Mouse (Mus musculus): ENCODE data around the gene Aox1.
A peak's percentile ranks its signal among the peaks of the same experiment; 100 is the strongest.

Aox1 gene

GRCm38 (mm10) chr1:58065151-58065550 lies 35.4 kb downstream of the Aox1 start:
- DNase-seq (ENCODE audit: low read depth, low spot score): no peak

GRCm38 (mm10) chr1:58065606-58066005 lies 35.9 kb downstream of the Aox1 start:
- DNase-seq (ENCODE audit: low read depth, low spot score): no peak

- DNase-seq (ENCODE audit: low read depth, low spot score): no peak
Observed at GRCm38 (mm10) chr1:58069181-58069580, 39.5 kb downstream of the Aox1 start.

DNA sequence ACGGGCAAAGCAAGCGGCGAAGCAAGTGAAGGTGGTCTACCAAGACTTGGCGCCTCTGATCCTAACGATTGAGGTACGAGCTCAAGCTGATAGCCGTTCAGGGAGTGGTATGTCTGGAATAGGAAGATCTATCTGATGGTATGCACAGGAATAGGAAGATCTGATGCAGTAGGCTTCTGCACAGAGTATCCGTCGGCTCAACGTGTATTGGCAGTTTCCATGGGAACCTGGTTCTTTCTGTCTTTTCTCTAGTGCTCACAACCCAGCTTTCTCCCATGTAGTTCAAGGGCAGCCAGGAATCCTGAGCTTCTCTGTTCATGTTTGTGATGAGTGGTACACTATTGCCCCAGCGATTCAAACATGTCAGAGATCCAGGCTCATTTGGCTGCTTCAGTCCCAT lies 40.4 kb downstream of the Aox1 start:
- DNase-seq (ENCODE audit: low read depth, low spot score): no peak

DNA sequence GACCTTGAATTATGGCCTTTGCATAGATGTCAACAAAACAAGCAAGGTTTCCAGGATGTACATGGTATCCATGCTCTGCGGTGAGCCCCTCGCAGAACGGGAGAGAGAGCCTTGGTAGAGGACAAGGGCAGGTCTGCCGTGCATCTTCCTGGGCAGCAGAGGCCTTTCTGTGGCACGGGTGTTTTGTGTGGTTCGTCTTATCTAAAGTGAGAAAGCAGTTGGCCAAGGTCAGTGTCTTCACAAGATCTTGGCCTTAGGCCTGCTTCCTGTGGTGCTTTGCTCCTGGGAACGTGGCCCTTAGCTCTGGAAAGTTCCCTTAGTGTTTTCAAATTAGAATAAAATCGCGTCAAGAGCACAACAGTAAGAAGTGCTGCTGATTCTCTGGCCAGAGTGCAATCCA lies 41.3 kb downstream of the Aox1 start:
- DNase-seq (ENCODE audit: low read depth, low spot score): no peak

DNA sequence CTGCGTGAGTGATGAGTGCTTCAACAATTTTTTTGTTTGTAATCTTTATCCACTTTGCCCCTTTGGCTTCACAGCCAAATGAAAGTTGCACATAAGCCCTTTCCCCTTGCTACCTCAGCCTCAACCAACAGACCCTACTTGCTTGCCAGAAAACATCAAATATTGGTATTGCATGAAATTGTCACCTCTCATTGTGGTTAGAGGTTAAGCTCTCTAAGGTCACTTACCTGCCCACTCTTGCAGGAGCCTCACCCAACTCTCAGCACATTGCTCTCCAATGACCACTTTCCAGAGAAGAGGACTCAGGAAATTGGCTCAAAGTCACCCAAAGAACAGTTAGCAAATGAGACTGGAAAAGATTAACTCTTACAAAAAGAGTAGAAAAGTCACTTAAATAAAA lies 41.8 kb downstream of the Aox1 start:
- no peak for DNase-seq (ENCODE audit: low read depth, low spot score)

GRCm38 (mm10) chr1:58072416-58072815 lies 42.7 kb downstream of the Aox1 start:
- no peak for DNase-seq (ENCODE audit: low read depth, low spot score)

- DNase-seq (ENCODE audit: low read depth, low spot score): no peak
Observed at GRCm38 (mm10) chr1:58072991-58073730, 43.4 kb downstream of the Aox1 start.

GRCm38 (mm10) chr1:58074266-58074665 lies 44.5 kb downstream of the Aox1 start:
- DNase-seq (ENCODE audit: low read depth, low spot score): no peak

DNA sequence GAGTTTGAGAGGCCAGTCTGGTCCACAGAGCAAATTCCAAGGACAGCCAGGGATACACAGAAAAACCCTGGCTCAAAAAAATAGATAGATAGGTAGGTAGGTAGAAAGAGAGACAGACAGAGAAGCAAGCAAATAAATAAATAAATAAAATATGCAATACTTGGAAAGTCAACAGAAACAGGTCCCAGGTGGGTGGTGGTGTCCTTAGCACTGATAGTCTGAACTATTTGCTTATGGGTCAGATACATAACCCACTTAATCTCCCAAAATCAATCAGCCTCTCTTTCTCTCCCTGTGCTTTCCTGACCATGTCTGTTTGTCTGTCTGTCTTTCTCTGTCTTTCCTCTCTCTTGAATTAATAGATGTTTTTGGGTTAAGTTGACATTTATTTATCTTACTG lies 48.2 kb downstream of the Aox1 start:
- no peak for DNase-seq (ENCODE audit: low read depth, low spot score)

DNA sequence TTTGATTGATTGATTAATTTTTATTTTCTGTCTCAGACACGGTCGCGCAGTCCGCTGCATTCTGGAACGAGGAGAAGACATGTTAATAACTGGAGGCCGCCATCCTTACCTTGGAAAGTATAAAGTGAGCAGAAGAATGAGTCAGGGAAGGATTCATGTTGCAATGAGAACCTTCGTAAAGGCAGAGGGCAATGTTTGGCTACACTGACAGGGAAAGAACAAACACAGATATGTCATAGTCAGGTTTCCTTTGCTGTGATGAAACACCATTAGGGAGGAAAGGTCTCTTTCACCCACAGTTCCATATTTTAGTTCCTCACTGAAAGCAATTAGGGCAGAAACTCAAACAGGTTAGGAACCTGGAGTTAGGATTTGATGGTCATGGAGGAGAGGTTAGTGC lies 48.7 kb downstream of the Aox1 start:
- DNase-seq (ENCODE audit: low read depth, low spot score): no peak

- peak; percentile 51 for DNase-seq (ENCODE audit: low read depth, low spot score)
Observed at GRCm38 (mm10) chr1:58079689-58080088, 50.0 kb downstream of the Aox1 start.

DNA sequence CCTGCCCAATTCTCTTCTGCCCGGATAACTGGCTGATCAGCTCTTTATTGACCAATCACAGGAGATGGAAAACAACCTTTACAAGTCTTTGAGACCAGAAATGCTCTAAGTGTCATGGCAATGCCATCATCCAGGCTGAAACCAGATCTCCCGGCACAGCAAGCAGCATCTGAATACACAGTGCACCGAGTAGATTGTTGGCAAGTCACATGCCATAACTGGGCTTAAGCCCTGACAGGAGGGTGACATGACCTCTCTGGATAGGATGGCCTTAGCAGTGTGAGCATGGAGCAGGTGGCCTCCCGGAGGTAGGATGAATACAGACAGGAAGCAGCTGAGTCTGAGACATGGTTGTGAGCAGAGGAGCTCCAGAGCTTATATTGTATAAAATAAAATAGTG lies 50.7 kb downstream of the Aox1 start:
- DNase-seq (ENCODE audit: low read depth, low spot score): no peak

- no peak for DNase-seq (ENCODE audit: low read depth, low spot score)
Observed at GRCm38 (mm10) chr1:58081356-58081755, 51.6 kb downstream of the Aox1 start.

DNA sequence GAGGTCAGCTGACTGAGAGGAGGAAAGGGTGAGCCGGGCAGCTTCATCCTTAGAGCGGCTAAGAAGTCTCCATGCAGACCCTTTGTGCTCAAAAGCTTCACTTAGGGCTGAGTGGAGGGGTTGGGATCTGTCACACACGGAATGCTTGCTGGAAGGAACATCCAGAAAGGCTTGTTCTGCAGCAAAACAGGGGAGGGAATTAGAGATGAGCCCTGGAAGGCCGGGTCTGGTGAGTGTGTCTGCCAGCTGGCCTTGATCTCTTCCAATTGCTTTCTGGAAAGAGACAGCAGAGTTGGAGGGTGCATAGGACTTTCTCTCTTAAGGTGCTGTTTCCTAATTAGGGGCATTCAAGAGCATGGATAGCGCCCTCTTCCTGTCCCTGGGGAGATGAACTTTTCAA lies 59.6 kb downstream of the Aox1 start:
- no peak for DNase-seq (ENCODE audit: low read depth, low spot score)

DNA sequence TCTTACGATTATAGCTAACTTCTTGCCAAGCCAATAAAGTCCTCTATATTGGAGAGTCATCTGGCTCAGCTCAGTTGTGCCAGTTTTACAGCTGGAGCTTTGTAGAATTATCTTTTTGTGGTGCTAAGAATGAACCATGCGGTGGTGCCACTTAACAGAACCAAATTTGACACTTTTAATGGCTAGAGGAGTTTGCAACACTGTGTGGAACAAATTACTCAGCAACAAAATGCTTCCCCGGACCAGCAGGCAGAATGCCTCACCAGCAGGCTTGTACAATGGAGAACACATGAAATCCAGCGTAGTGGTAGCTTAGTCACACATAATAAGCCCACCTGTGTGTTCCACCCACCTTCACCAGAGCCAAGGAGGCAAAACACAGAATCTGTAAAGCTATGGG lies 60.5 kb downstream of the Aox1 start:
- DNase-seq (ENCODE audit: low read depth, low spot score): no peak

DNA sequence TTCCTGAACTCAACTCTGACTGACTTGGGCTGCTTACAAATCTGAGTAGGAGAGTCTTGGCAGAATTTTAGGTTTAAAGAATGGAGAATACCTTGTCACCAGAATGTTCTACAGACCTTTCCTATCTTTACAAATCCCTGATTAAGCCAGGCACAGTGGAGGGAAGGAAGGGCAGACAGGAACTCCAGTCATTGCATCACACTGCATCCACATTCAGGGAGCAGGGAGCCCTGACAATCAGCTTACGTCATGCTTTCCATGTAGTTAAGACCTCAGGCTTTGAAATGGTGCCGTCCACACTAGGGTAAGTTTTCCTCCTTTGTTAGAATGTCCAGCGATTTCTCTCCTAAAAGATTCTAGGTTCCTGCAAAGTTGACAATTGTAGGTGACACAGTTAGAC lies 61.5 kb downstream of the Aox1 start:
- no peak for DNase-seq (ENCODE audit: low read depth, low spot score)

DNA sequence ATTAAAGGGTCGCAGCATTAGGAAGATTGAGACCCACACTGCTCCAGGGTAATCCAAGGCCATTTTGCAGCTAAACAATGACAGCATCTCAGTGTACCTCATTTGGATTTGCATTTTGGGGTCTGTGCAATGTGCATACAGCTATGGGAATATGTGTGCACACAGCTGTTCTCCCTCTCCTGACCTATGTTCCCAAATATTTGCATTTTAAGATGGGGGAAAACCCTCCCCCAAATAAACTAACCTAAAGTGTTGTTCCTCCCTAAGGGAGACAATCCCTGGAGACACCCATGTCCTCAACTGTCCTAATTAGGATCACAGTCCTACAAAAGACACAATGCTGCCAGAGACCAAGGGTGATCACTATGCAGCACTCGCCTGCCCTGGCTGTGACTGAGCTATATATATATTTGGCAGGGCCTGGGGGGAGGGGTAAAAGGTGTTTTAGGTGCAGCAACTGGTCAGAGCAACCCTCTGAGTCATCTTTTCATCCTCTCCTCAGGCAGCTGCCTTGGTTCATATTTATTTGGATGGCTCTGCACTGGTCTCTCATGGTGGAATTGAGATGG lies 62.3 kb downstream of the Aox1 start:
- no peak for DNase-seq (ENCODE audit: low read depth, low spot score)

GRCm38 (mm10) chr1:58097338-58097737 lies 67.6 kb downstream of the Aox1 start:
- DNase-seq (ENCODE audit: low read depth, low spot score): no peak

DNA sequence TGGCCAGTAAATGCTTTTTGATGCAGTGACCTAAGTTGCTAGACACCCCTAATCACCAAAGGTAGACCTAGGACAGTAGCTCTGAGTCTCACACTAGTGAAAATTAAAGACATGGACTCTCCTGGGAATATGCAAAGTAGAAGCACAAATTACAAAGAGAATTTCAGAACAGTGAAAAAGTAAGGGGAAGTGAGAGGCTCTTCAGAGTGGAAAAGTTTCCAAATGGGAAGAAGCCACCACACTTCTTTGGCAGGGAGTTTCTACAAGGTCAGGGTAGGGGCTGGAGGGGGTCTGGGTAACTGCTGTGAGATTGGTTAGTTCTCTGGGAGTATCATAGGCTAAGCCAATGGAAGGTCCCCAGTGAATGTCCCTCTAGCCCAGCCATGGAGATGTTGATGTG lies 69.4 kb downstream of the Aox1 start:
- no peak for DNase-seq (ENCODE audit: low read depth, low spot score)

GRCm38 (mm10) chr1:58101531-58102146 lies 71.9 kb downstream of the Aox1 start:
- DNase-seq (ENCODE audit: low read depth, low spot score): no peak

DNA sequence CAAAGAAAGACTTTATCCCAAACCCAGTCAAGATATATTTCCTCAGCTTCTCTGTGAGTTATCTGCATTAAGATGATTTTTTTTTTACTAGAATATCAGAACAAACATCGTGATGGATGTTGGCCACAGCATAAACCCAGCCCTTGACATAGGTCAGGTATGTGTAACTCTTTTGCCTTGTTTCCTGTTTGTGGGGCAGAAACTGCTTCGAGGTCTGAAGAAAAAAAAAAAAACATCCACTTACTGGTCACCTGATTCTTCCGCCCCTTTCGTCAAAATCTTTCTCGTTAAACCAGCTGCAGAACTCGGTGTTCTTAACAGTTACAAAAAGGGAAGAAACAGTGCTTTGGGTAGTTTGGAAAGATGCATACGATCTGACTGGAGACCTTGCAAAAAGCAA lies 72.8 kb downstream of the Aox1 start:
- DNase-seq (ENCODE audit: low read depth, low spot score): no peak

GRCm38 (mm10) chr1:58105685-58106084 lies 76.0 kb downstream of the Aox1 start:
- DNase-seq (ENCODE audit: low read depth, low spot score): peak; percentile 13

Measured in ZHBTc4 (cell line).